Mouse (Mus musculus) C2C12 (cell line): ENCODE measurements around the gene Gm9936.

Experiments used
- CTCF ChIP-seq: IDR thresholded peaks from one replicate; pipeline ENCODE4 v1.5.1; 2011; ENCODE audit not compliant: control insufficient read depth, insufficient read depth, insufficient read length
- MAX ChIP-seq: IDR thresholded peaks from one replicate; pipeline ENCODE4 v1.6.1; 2011; ENCODE audit warnings: mild to moderate bottlenecking, control low read depth
- USF1 ChIP-seq: IDR thresholded peaks from one replicate; pipeline ENCODE4 v1.6.1; 2011; ENCODE audit warnings: low read depth, mild to moderate bottlenecking, control low read depth, moderate library complexity

GRCm38 (mm10) chr5:114807893-114808292 is 50.6 kb downstream of the Gm9936 start:
- TF ChIP-seq CTCF (no peak), MAX (no peak), USF1 (no peak)
